Mouse (Mus musculus) small intestine, adult 2 months (tissue): ENCODE measurements around the gene Etv3. TPM values are rescaled to one million over a fixed set of nuclear protein-coding genes. Genes with fewer than 3 reads are reported as not detected.
"Not testable (repeated sequence)": the region's sequence is repeated elsewhere in the genome, so short reads cannot be mapped to it uniquely, and the experiment has no call there.

ENCODE experiments used
- H3K27ac ChIP-seq: fragments of 200-500 bp; 2 replicates; pipeline ENCODE4 v1.5.1; 2012; ENCODE audit warnings: low read depth, low read length, control low read depth, inconsistent platforms; ENCODE audit not compliant: insufficient read depth
- H3K27me3 ChIP-seq: fragments of 200-500 bp; 2 replicates; pipeline ENCODE4 v1.6.1; 2012; ENCODE audit warnings: mild to moderate bottlenecking, moderate library complexity, low read length, inconsistent platforms; ENCODE audit not compliant: control insufficient read depth, insufficient read depth
- H3K36me3 ChIP-seq: fragments of 200-500 bp; 2 replicates; pipeline ENCODE4 v1.6.1; 2012; ENCODE audit warnings: mild to moderate bottlenecking, low read length, control low read depth, inconsistent platforms; ENCODE audit not compliant: control insufficient read depth, insufficient read depth
- H3K4me1 ChIP-seq: fragments of 200-500 bp; 2 replicates; pipeline ENCODE4 v1.6.1; 2012; ENCODE audit warnings: low read length, inconsistent platforms, mixed read lengths; ENCODE audit not compliant: control insufficient read depth, insufficient read depth, insufficient read length
- H3K4me3 ChIP-seq: fragments of 200-500 bp; 2 replicates; pipeline ENCODE4 v1.5.1; 2012; ENCODE audit warnings: low read depth, mild to moderate bottlenecking, control low read depth, inconsistent platforms, low read length, moderate library complexity
- CTCF ChIP-seq: fragments of 200-500 bp; IDR thresholded peaks from 2 replicates; pipeline ENCODE4 v1.5.1; 2012; ENCODE audit warnings: low read depth, mild to moderate bottlenecking, control low read depth, inconsistent platforms, low read length, moderate library complexity, mixed read lengths; ENCODE audit not compliant: insufficient replicate concordance, insufficient read length; ENCODE audit errors: extremely low read depth
- POLR2A ChIP-seq: fragments of 200-500 bp; IDR thresholded peaks from 2 replicates; pipeline ENCODE4 v1.6.1; 2012; ENCODE audit warnings: low read depth, mild to moderate bottlenecking, control low read depth, inconsistent platforms, low read length, moderate library complexity
- WGBS: fragments of 180-500 bp; shearing (Covaris S2); methylation state at CpG from one replicate; pipeline ENCODE4 v1.1.7; 2018; 5-methylcytosine and 5-hydroxymethylcytosine counted together
- polyA plus RNA-seq: library from polyadenylated mRNA; depleted of rRNA; stranded (reverse); fragments of >200 nt; gene quantifications from 2 replicates; pipeline ENCODE4 v1.2.3, GENCODE M21; 2012

Gene Etv3
- polyA plus RNA-seq, 1 experiment, result 19.9 TPM

- Histone ChIP-seq H3K27me3 (0 out of 2 replicates have a peak, but pooled peaks cover 4% of the 10 kb centered on the region), H3K27ac (no peak overlapping the region), H3K4me1 (peaks cover 12% of the 10 kb centered on the region; the same call in 1 of the 2 replicates), H3K4me3 (no peak overlapping the region), H3K36me3 (no peaks in the 10 kb centered on the region; the same call in 1 of the 2 replicates)
- 90% methylated on average over 10 of the region's 10 CpGs for WGBS
- TF ChIP-seq CTCF, result no peak
- TF ChIP-seq POLR2A, result no peak
These were observed 21.1 kb downstream of the Etv3 start for GRCm38 (mm10) chr3:87546291-87546721.

- Histone ChIP-seq H3K4me3 (no peak overlapping the region), H3K27me3 (0 out of 2 replicates have a peak, but pooled peaks cover 4% of the 10 kb centered on the region), H3K27ac (no peak overlapping the region), H3K4me1 (peaks cover 11% of the 10 kb centered on the region; the same call in 1 of the 2 replicates), H3K36me3 (no peaks in the 10 kb centered on the region)
- TF ChIP-seq CTCF (no peak), POLR2A (no peak)
- 40% methylated on average over 14 of the region's 14 CpGs for WGBS
These were observed 24.7 kb downstream of the Etv3 start for GRCm38 (mm10) chr3:87549908-87550307.

- H3K27ac ChIP-seq, result no peak overlapping the region
- TF ChIP-seq CTCF, result no peak
- TF ChIP-seq POLR2A, result no peak
- no peak overlapping the region for H3K4me3 ChIP-seq
- WGBS, result 89% methylated on average over 4 of the region's 4 CpGs
- H3K27me3 ChIP-seq, result 0 out of 2 replicates have a peak, but pooled peaks cover 4% of the 10 kb centered on the region
- peaks cover 27% of the 10 kb centered on the region for H3K4me1 ChIP-seq
- H3K36me3 ChIP-seq, result no peaks in the 10 kb centered on the region
These were observed 27.1 kb downstream of the Etv3 start for GRCm38 (mm10) chr3:87552327-87552726.

GRCm38 (mm10) chr3:87553196-87553935, 28.2 kb downstream of the Etv3 start:
- no peak overlapping the region for H3K4me3 ChIP-seq
- H3K36me3 ChIP-seq, result no peaks in the 10 kb centered on the region
- WGBS, result 21% methylated on average over 11 of the region's 11 CpGs
- H3K27ac ChIP-seq, result no peak overlapping the region
- no peak for TF ChIP-seq POLR2A
- no peak for TF ChIP-seq CTCF
- 0 out of 2 replicates have a peak, but pooled peaks cover 4% of the 10 kb centered on the region for H3K27me3 ChIP-seq
- peaks cover 27% of the 10 kb centered on the region for H3K4me1 ChIP-seq

- H3K27me3 ChIP-seq, H3K27ac ChIP-seq, H3K36me3 ChIP-seq, H3K4me3 ChIP-seq: not testable (repeated sequence)
- peaks cover 27% of the 10 kb centered on the region for H3K4me1 ChIP-seq
- WGBS, result 87% methylated on average over 13 of the region's 13 CpGs
These were observed 29.7 kb downstream of the Etv3 start for GRCm38 (mm10) chr3:87554859-87555258.

GRCm38 (mm10) chr3:87556109-87556531, 30.9 kb downstream of the Etv3 start:
- peaks cover 30% of the 10 kb centered on the region for H3K4me1 ChIP-seq
- H3K4me3 ChIP-seq, result no peak overlapping the region
- 36% methylated on average over 3 of the region's 3 CpGs for WGBS
- H3K36me3 ChIP-seq, result no peaks in the 10 kb centered on the region
- TF ChIP-seq CTCF (no peak), POLR2A (no peak)
- no peaks in the 10 kb centered on the region for H3K27me3 ChIP-seq
- H3K27ac ChIP-seq, result peak overlapping the region; percentile 91

- Histone ChIP-seq H3K27me3 (no peaks in the 10 kb centered on the region), H3K4me1 (peaks cover 36% of the 10 kb centered on the region), H3K4me3 (no peak overlapping the region), H3K27ac (peak overlapping the region; percentile 91), H3K36me3 (no peaks in the 10 kb centered on the region)
- WGBS, result 30% methylated on average over 12 of the region's 12 CpGs
- TF ChIP-seq POLR2A (no peak), CTCF (peak; percentile 30; the same call in 1 of the 2 replicates)
These were observed 31.6 kb downstream of the Etv3 start for GRCm38 (mm10) chr3:87556668-87557278.
